Mouse (Mus musculus) small intestine, adult 2 months (tissue): ENCODE results near the gene Glra4. TPM values are rescaled to one million over a fixed set of nuclear protein-coding genes. Genes with fewer than 3 reads are reported as not detected.

ENCODE experiments used
- H3K27ac ChIP-seq: fragments of 200-500 bp; 2 replicates; pipeline ENCODE4 v1.5.1; 2012; ENCODE audit warnings: low read depth, low read length, control low read depth, inconsistent platforms; ENCODE audit not compliant: insufficient read depth
- H3K27me3 ChIP-seq: fragments of 200-500 bp; 2 replicates; pipeline ENCODE4 v1.6.1; 2012; ENCODE audit warnings: mild to moderate bottlenecking, moderate library complexity, low read length, inconsistent platforms; ENCODE audit not compliant: control insufficient read depth, insufficient read depth
- H3K36me3 ChIP-seq: fragments of 200-500 bp; 2 replicates; pipeline ENCODE4 v1.6.1; 2012; ENCODE audit warnings: mild to moderate bottlenecking, low read length, control low read depth, inconsistent platforms; ENCODE audit not compliant: control insufficient read depth, insufficient read depth
- H3K4me1 ChIP-seq: fragments of 200-500 bp; 2 replicates; pipeline ENCODE4 v1.6.1; 2012; ENCODE audit warnings: low read length, inconsistent platforms, mixed read lengths; ENCODE audit not compliant: control insufficient read depth, insufficient read depth, insufficient read length
- H3K4me3 ChIP-seq: fragments of 200-500 bp; 2 replicates; pipeline ENCODE4 v1.5.1; 2012; ENCODE audit warnings: low read depth, mild to moderate bottlenecking, control low read depth, inconsistent platforms, low read length, moderate library complexity
- CTCF ChIP-seq: fragments of 200-500 bp; IDR thresholded peaks from 2 replicates; pipeline ENCODE4 v1.5.1; 2012; ENCODE audit warnings: low read depth, mild to moderate bottlenecking, control low read depth, inconsistent platforms, low read length, moderate library complexity, mixed read lengths; ENCODE audit not compliant: insufficient replicate concordance, insufficient read length; ENCODE audit errors: extremely low read depth
- POLR2A ChIP-seq: fragments of 200-500 bp; IDR thresholded peaks from 2 replicates; pipeline ENCODE4 v1.6.1; 2012; ENCODE audit warnings: low read depth, mild to moderate bottlenecking, control low read depth, inconsistent platforms, low read length, moderate library complexity
- WGBS: fragments of 180-500 bp; shearing (Covaris S2); methylation state at CpG from one replicate; pipeline ENCODE4 v1.1.7; 2018; 5-methylcytosine and 5-hydroxymethylcytosine counted together
- polyA plus RNA-seq: library from polyadenylated mRNA; depleted of rRNA; stranded (reverse); fragments of >200 nt; gene quantifications from 2 replicates; pipeline ENCODE4 v1.2.3, GENCODE M21; 2012; rRNA removed

Gene Glra4
- not detected in 2 replicates for polyA plus RNA-seq

DNA sequence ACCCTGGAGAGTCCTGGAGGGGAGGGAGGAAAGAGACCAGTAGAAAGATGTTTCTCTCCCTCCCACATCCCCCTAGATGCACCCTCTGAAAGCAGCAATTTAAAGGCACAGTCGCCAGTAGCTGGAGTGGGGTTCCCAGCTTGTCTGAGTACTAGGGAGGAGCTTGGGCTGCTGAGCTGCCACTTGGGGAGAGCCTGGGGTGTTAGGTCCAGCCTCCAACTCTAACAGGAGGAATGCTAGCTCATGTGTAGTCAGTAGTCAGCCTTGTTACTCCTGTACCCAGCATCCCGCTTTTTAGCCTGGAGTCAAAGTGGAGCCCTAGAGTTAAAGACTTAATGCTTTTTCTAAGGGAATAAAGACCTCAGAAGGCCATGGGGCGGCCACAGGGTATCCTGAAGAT, at the start of gene Glra4:
Gene Glra4, minus strand, starts transcription at position 101 of the 400 bp plus-strand sequence.
- 89% methylated on average over 3 of the region's 3 CpGs for WGBS
- H3K4me1 ChIP-seq = no peaks in the 10 kb centered on the region
- TF ChIP-seq CTCF (no peak), POLR2A (no peak)

DNA sequence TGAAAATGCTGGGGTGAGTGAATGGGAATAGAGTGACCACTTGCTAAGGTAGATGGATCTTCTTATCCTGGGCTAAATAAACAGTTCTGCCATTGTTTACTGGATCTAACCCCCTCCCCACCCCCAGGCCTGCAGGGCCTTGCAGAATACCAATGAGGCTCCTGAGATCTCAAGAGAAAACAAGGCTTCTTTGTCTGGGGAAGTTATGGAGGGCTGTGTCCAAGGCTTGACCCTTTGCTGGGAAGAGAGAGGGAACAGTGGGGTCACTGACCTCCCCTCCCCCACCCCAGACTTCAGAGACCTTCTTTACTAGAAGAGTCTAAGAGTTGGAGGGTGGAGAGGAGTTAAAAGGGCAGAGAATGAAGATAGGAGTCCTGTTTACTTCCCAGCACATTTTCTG, 48.7 kb upstream of the Glra4 start:
- TF ChIP-seq CTCF (no peak), POLR2A (no peak)
- Histone ChIP-seq H3K27me3 (no peaks in the 10 kb centered on the region), H3K4me3 (no peak overlapping the region), H3K36me3 (no peaks in the 10 kb centered on the region), H3K4me1 (no peaks in the 10 kb centered on the region), H3K27ac (no peak overlapping the region)

More for the DNA sequence above, at the start of gene Glra4:
- Histone ChIP-seq H3K27ac (no peak within 1 kb of the TSS), H3K4me3 (no peak within 1 kb of the TSS), H3K27me3 (no peaks in the 10 kb centered on the region), H3K36me3 (no peaks in the 10 kb centered on the region)

DNA sequence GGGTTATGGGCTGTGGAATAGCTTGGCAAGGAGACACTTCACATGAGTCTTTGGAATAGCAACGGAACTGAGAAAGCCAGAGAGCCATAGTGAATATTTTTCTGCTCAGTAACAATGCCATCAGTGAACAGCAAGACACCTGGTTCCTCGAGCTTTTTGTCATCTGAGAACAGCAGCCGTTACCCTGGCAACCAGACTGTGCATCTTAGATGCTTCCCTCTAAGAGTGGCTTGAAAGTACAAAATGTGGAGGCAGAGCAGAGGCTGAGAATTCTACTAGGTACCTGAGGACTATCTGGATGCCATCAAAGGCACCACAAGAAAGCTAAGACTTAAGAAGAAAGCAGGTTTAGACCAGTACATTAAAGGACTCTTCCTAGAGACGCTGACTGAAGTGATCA, 45.1 kb upstream of the Glra4 start:
- WGBS = 68% methylated on average over 4 of the region's 4 CpGs
- Histone ChIP-seq H3K4me1 (no peaks in the 10 kb centered on the region), H3K27me3 (no peaks in the 10 kb centered on the region), H3K27ac (no peak overlapping the region), H3K4me3 (no peak overlapping the region), H3K36me3 (no peaks in the 10 kb centered on the region)
- TF ChIP-seq POLR2A (no peak), CTCF (no peak)

DNA sequence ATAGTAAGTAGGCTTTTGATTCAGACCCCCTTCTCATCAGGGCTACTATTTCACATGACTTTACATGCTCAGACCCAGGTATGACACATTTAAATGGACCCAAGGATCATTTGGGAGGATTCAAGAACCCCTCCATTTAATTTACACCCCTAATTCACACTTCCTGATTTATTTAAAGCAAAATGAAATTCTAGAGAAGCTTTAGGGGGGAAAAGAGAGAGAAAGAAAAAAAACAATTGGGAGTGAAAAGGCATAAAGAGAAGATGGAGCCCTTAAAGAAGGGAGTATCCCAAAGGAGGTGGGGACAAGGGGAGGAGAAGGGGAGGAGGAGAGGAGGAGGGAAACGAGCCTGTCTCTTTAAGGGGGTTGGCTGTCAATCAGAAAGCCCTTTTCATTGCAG, 42.4 kb upstream of the Glra4 start, which contains the start of gene Plp1:
Gene Plp1, plus strand, starts transcription at position 301 of the 400 bp plus-strand sequence.
- TF ChIP-seq CTCF (no peak), POLR2A (no peak)
- WGBS = 38% methylated on average over 1 of the region's 1 CpGs
- Histone ChIP-seq H3K27me3 (no peaks in the 10 kb centered on the region), H3K4me3 (no peak within 1 kb of the TSS), H3K36me3 (no peaks in the 10 kb centered on the region), H3K27ac (no peak within 1 kb of the TSS), H3K4me1 (no peaks in the 10 kb centered on the region)

DNA sequence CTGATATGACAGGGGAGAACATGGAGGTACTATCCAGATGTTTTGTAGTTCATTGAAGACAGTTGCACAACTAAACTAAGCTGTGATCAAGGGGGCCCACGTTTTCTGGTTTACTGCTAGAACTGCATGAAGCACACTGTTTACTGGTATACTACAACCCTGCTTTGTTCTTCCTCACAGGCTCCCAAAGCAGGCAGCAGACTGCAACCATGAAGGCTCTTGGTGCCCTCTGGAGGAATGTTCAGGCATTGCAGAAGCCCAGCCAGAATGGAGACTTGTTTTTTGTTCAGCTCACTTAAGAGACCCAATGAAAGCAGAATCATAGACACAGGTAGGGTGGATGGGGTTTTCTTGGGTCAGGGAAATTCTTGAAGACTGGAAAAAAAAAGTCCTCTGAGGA, 40.3 kb upstream of the Glra4 start:
- no peaks in the 10 kb centered on the region for H3K27me3 ChIP-seq
- no peaks in the 10 kb centered on the region for H3K36me3 ChIP-seq
- TF ChIP-seq CTCF = peak; percentile 59; the same call in 1 of the 2 replicates
- no peak for TF ChIP-seq POLR2A
- no peak overlapping the region for H3K4me3 ChIP-seq
- 4% methylated on average over 1 of the region's 1 CpGs for WGBS
- no peaks in the 10 kb centered on the region for H3K4me1 ChIP-seq
- no peak overlapping the region for H3K27ac ChIP-seq

DNA sequence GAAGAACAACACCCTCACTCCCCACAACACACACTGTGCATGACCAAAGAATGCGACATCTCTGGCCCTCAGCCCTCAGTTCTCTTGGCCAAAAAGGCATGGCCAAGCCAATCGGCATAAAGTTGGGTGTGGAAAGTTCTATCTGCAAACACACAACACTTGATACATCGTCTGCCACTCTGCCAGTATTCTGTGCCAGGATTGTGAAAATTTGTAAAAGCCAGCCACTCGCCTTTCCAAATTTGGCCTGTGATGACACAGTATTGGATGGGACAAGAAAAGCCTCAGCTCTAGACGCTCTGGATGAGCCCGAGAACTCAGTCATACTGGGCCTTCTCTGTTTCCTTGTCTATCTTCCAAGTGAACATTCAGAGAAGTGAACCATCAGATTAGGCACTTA, 39.8 kb upstream of the Glra4 start:
- H3K4me3 ChIP-seq = no peak overlapping the region
- no peak overlapping the region for H3K27ac ChIP-seq
- TF ChIP-seq POLR2A (no peak), CTCF (no peak)
- H3K27me3 ChIP-seq = no peaks in the 10 kb centered on the region
- H3K4me1 ChIP-seq = no peaks in the 10 kb centered on the region
- 81% methylated on average over 6 of the region's 6 CpGs for WGBS
- H3K36me3 ChIP-seq = no peaks in the 10 kb centered on the region

DNA sequence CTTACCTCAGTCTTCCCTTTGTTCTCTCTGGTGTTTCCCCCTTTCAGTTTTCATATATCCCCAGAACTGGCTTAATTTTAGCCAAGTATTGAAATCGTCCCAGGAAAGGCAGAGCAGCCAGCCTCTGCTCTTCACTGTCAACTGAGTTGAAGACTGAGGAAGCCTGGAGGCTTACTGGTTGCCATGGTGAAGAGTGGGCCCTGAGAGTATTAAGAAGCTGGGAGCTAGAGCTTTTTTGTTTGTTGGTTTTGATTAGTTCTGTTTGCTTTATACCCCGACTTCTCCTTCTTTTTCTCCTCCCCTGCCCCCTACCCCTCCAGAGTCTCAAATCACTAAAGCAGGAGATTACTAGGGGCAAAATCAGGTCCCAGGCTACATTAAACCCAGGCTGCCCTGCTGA, 17.3 kb upstream of the Glra4 start:
- Histone ChIP-seq H3K4me3 (no peak overlapping the region), H3K36me3 (no peaks in the 10 kb centered on the region), H3K4me1 (no peaks in the 10 kb centered on the region), H3K27me3 (no peaks in the 10 kb centered on the region), H3K27ac (no peak overlapping the region)
- TF ChIP-seq CTCF = no peak
- TF ChIP-seq POLR2A = no peak
- 43% methylated on average over 2 of the region's 2 CpGs for WGBS

DNA sequence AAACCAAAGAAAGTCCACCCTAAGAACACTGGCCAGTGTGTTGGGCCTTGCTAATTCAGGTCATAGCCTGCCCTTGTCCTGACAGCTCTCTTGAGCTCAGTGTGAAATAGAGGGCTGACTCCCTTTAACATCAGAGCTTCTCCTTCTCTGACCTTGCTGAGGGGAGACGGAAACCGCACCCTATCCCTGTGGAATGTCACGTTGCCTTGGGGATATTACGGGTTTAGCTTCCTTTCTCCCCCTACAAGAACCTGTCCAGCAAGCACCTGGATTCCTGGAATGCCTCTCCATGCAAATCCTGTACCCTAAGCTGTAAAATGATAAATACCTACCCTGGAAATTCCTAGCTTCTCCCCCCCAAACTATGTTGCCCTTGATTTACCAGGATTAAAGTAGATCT, 9.5 kb upstream of the Glra4 start:
- H3K36me3 ChIP-seq = no peaks in the 10 kb centered on the region
- 75% methylated on average over 4 of the region's 4 CpGs for WGBS
- H3K4me3 ChIP-seq = no peak overlapping the region
- H3K4me1 ChIP-seq = no peaks in the 10 kb centered on the region
- no peak for TF ChIP-seq CTCF
- no peak for TF ChIP-seq POLR2A
- no peaks in the 10 kb centered on the region for H3K27me3 ChIP-seq
- no peak overlapping the region for H3K27ac ChIP-seq
